Mouse (Mus musculus) adrenal gland, adult 2 months (tissue): ENCODE measurements around the gene Rrp15. TPM values are rescaled to one million over a fixed set of nuclear protein-coding genes. Genes with fewer than 3 reads are reported as not detected.

ENCODE experiments used
- DNase-seq: peaks from one replicate; pipeline ENCODE4 v3.0.0; 2021
- polyA plus RNA-seq: library from polyadenylated mRNA; depleted of rRNA; stranded (reverse); fragments of >200 nt; gene quantifications from 2 replicates; pipeline ENCODE4 v1.2.3, GENCODE M21; 2012
- total RNA-seq, 2 experiments: library from RNA; stranded (reverse); gene quantifications; 2 replicates each; pipeline ENCODE4 v1.2.3; 2021

Rrp15 gene
- total and polyA plus RNA-seq, 3 experiments = 1.3 to 26.0 (median 23.6) TPM

GRCm38 (mm10) chr1:186714215-186714614 is 34.9 kb downstream of the Rrp15 start:
- no peak for DNase-seq

GRCm38 (mm10) chr1:186712802-186713471 is 36.2 kb downstream of the Rrp15 start:
- no peak for DNase-seq

- no peak for DNase-seq
Observed at GRCm38 (mm10) chr1:186705915-186706248, 43.3 kb downstream of the Rrp15 start, which contains the start of gene Tgfb2. Gene Tgfb2 (minus strand): TSS chr1:186705989.

- DNase-seq = peak; percentile 79
Observed at GRCm38 (mm10) chr1:186705203-186705914, 43.8 kb downstream of the Rrp15 start.

GRCm38 (mm10) chr1:186703980-186704701 is 45.0 kb downstream of the Rrp15 start:
- peak; percentile 45 for DNase-seq

- DNase-seq = no peak
Observed at GRCm38 (mm10) chr1:186703256-186703979, 45.7 kb downstream of the Rrp15 start.

- no peak for DNase-seq
Observed at GRCm38 (mm10) chr1:186702391-186703255, 46.5 kb downstream of the Rrp15 start.

GRCm38 (mm10) chr1:186701206-186701905 is 47.8 kb downstream of the Rrp15 start:
- DNase-seq = no peak

GRCm38 (mm10) chr1:186700496-186700895 is 48.7 kb downstream of the Rrp15 start:
- no peak for DNase-seq

- DNase-seq = peak; percentile 34
Observed at GRCm38 (mm10) chr1:186698583-186699338, 50.4 kb downstream of the Rrp15 start.

- DNase-seq = no peak
Observed at GRCm38 (mm10) chr1:186696231-186696630, 52.9 kb downstream of the Rrp15 start.

- DNase-seq = no peak
Observed at GRCm38 (mm10) chr1:186695361-186695760, 53.8 kb downstream of the Rrp15 start.

- DNase-seq = no peak
Observed at GRCm38 (mm10) chr1:186692370-186692769, 56.8 kb downstream of the Rrp15 start.

GRCm38 (mm10) chr1:186691708-186692107 is 57.5 kb downstream of the Rrp15 start:
- no peak for DNase-seq

GRCm38 (mm10) chr1:186684041-186684440 is 65.1 kb downstream of the Rrp15 start:
- no peak for DNase-seq

- no peak for DNase-seq
Observed at GRCm38 (mm10) chr1:186682606-186683005, 66.6 kb downstream of the Rrp15 start.

GRCm38 (mm10) chr1:186677614-186678013 is 71.5 kb downstream of the Rrp15 start:
- no peak for DNase-seq

- DNase-seq = no peak
Observed at GRCm38 (mm10) chr1:186676199-186676598, 73.0 kb downstream of the Rrp15 start.

- no peak for DNase-seq
Observed at GRCm38 (mm10) chr1:186675263-186675662, 73.9 kb downstream of the Rrp15 start.

- DNase-seq = no peak
Observed at GRCm38 (mm10) chr1:186674621-186675020, 74.5 kb downstream of the Rrp15 start.
